Mouse (Mus musculus) hematopoietic stem cell, adult 5-6 weeks (primary cell): ENCODE measurements at regions not wholly inside any gene's neighbourhood (a gene's known extent, or its start where the extent isn't known, plus 50 kb on each side); places are given as distances from the start of the nearest gene placed in this dataset.

ENCODE experiments used
- ATAC-seq, 2 experiments: fragments of 125-278 bp in 1 of 2; replicated peaks in 1 of 2; 2 replicates each; pipeline ENCODE4 v1.8.0; 2016 to 2017; ENCODE audit warnings: inconsistent platforms in 2 of 2, mild to moderate bottlenecking in 2 of 2, moderate number of reproducible peaks in 2 of 2, low read depth in 1 of 2, moderate TSS enrichment in 1 of 2; ENCODE audit not compliant: low FRiP score in 2 of 2, poor library complexity in 2 of 2, severe bottlenecking in 2 of 2, insufficient read depth in 1 of 2, low TSS enrichment in 1 of 2

DNA sequence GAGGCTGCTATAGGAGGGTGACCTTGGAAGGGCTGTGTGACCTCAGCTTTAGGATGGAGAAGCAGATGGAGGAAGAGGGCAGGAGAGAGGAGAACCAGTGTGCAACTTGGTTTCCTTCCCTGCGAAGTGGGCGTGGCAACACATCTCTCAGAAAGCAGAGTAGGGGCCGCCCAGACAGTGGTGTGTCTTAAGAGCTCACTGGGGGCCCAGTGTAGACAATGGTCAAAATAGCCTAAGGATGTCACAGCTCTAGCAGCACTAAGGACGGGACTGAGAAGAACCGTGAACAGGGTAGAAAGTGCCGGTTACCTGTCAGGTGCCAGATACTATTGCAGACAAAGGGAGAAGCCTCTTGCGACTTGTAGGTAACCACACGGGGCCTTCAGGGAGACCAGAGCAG lies 125.2 kb downstream of the Tfap2c start:
- ATAC-seq: no peak

- no peak for ATAC-seq
These were observed 125.7 kb downstream of the Tfap2c start for GRCm38 (mm10) chr2:172675081-172675480.

GRCm38 (mm10) chr2:172690196-172690595 lies 140.8 kb downstream of the Tfap2c start:
- no peak for ATAC-seq

- ATAC-seq: no peak
These were observed 141.7 kb downstream of the Tfap2c start for GRCm38 (mm10) chr2:172690931-172691651.

GRCm38 (mm10) chr2:172698961-172699360 lies 149.6 kb downstream of the Tfap2c start:
- ATAC-seq: no peak

DNA sequence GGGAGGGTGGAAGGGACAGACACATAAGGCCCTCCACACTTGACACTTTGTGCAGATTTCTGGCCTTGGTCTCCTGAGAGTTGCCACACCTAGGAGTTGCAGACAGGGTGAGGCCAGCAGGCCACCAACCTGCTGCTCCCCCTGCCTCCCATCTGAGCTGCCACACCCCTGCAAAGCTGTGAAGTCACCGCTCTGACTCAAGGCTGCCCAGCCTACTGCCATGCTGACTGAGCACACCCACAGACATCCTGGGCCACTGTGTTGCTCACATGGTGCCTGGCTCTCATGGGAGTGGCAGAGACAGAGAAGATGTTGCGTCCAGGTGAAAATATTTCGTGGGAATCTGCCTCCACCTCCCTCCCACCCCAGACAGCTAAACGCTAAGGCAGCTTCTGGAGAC lies 150.3 kb downstream of the Tfap2c start:
- no peak for ATAC-seq

- ATAC-seq: no peak
These were observed 161.2 kb downstream of the Tfap2c start for GRCm38 (mm10) chr2:172710641-172711040.

DNA sequence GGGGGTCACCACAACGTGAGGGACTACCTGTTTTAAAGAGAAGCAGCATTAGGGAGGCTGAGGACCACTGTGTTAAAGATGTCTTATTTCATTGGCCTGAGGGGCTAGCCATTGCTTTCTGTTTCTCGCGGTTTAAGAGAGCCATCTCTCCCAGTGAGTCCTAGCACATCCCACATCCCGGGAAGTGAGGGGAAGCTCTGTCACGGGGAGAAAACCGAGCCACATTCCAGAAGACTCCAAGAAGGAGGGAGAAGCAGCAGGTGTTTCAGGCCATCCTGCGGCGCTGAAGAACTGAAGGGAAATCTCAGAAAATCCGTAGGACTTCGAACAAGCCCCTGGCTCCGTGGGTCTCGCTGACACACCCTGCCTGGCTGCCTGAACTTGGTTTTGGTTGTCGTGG lies 177.3 kb downstream of the Tfap2c start:
- ATAC-seq: no peak

DNA sequence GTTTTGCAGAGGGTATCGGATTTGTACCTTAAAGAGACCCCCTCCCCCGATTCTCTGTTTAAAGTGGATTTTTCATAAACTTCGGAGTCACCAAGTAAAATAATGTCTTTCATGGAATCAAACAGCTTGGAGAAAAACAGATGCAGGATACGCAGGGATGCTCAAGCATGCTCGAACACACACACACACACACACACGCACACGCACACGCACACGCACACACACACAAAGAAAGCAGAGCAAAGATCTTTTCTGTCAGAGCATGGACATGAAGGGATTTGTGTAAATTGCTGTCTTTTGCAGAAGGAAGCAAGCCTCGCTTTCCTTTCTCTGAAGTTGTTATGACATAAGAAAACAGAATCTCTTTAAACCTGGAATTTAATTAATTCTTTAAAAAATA lies 178.2 kb downstream of the Tfap2c start:
- ATAC-seq: no peak

- peak; percentile 42 to 48; a peak in 2 of 4 replicates for ATAC-seq
These were observed 178.9 kb downstream of the Tfap2c start for GRCm38 (mm10) chr2:172728240-172728821.

DNA sequence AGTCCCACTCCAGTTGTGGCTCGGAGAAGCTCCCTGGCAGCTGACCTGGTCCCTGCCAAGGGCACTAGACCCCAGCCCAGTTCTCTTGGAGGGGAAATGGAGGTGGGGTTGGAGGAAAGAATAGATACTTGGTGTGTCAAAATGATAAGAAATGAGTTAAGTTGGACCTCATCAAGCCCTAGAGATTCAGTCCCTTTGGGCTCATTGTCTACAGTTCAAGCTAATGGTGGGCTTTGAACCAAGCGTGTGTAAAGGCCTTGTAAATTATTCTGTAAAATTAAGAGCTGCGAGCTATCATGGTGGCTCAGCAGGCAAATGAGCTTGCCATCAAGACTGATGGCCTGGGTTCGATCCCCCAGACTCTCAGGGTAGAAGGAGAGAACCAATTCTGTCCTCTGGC lies 179.8 kb downstream of the Tfap2c start:
- ATAC-seq: no peak

- ATAC-seq: no peak
These were observed 180.3 kb downstream of the Tfap2c start for GRCm38 (mm10) chr2:172729741-172730140.

DNA sequence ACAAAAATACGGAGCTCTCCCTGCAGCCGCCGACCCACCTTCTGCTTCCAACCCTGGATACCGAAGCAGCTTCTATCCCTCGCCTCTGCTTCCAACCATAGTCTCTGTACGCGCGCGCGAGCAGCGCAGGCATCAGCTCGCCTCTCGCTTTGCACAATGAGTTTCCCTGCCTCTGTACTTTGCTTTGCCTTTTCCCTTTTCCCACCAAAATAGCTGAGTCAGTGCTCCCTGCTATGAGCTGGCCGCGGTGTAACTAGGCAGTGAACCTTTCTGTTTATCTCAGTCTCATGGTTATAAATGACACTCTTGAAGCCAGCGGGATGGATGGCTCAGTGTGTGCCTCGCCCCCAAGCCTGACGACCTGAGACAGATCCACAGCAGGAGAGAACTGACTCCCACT lies 182.0 kb downstream of the Tfap2c start:
- ATAC-seq: peak; percentile 22 to 40; a peak in 2 of 4 replicates

GRCm38 (mm10) chr2:172732453-172733210 lies 183.2 kb downstream of the Tfap2c start:
- ATAC-seq: no peak

DNA sequence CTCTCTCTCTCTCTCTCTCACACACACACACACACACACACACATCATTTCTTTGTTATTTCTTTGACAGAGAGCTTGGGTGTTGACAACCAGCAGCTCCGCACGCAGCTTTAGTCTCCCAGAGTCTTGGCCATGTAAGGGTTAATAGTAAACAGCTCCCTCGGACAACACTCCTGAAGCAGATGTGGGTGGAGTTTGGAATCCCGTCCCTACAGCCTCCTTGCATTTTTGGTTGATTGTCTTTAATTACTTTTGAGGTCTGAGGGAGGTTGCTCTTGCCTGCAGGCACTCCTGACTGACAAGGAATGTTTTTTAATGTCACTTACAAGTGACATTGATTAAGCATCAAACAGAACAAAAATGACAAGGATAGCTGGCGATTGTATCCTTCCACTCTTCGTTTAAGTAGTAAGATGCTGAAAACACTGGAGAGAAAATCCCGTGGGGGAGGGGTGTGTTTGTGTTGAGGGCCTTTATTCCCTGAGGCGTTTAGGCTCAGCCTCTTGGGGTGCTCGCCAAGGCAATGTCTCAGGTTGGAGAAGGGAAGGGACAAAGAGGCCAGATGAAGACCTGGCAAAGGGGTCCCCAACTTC lies 184.1 kb downstream of the Tfap2c start:
- no peak for ATAC-seq

DNA sequence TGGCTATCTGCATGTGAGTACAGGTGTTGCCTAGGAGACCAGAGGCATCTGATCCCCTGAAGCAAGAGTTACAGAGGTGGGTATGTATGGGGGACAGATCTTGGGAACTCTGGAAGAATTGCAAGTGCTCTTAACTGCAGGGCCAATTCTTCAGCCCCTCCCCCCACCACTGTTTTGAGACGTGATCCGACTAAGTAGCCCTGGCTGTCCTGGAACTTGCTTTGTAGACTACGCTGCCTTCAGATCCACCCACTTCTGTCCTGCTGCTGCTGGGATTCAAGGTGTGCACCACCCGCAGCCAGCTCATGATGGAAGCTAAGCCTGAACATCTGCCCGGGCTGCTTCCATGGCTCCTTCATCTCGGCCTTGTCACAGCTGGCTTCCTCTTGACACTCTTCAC lies 186.2 kb downstream of the Tfap2c start:
- ATAC-seq: no peak

DNA sequence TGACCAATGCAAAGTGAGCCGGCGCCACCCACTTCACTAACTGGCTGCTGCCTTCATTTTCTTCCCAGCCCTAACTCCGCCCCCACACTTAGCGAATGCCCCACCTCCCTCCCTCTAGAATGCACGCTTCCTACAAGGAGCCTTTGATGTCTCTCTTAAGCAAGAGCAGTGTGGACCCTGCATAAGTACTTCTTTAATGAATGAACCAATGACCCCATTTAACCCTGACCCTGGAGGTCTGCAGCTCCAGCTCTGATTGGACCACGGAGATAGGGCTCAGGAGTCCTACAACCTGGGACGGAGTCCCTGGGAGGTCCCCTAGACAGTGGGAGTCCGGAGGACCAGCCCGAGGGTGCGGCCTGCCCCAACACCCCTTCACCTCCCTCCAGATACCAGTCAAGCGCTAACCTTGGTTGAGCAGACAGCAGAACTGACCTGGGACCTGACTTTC lies 189.7 kb downstream of the Tfap2c start:
- peak; percentile 34 to 40; a peak in 2 of 4 replicates for ATAC-seq

DNA sequence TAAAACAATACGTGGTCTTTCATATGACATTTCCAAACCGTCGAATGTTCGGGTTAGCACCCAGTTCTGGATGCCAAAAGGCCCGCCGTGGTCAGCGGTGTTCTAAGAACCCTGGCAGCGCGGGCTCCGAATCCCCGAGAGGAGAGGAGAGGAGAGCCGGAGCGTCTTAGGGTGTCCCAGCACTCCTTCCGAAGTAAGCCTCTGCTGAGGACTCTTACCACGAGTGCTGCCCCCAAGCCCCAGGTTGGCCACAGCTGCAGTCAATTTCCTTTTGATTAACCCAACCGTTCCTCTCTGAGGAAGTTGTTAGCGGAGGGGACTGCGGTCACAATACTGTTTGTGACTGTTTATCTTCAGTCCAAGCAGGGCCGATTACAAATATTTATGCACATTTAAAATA lies 190.1 kb downstream of the Tfap2c start:
- ATAC-seq: peak; percentile 86 to 91
